Mouse (Mus musculus) testis, adult 2 months (tissue): ENCODE data around the gene Rgs11.

Experiments used
- CTCF ChIP-seq: fragments of 200-500 bp; IDR thresholded peaks from 2 replicates; pipeline ENCODE4 v1.5.1; 2012; ENCODE audit warnings: low read depth, mild to moderate bottlenecking, inconsistent platforms, low read length, moderate library complexity; ENCODE audit not compliant: control insufficient read depth, insufficient read depth, insufficient replicate concordance
- POLR2A ChIP-seq: fragments of 200-500 bp; IDR thresholded peaks from 2 replicates; pipeline ENCODE4 v1.6.1; 2012; ENCODE audit warnings: low read depth, mild to moderate bottlenecking, inconsistent platforms, low read length, moderate library complexity; ENCODE audit not compliant: control insufficient read depth

DNA sequence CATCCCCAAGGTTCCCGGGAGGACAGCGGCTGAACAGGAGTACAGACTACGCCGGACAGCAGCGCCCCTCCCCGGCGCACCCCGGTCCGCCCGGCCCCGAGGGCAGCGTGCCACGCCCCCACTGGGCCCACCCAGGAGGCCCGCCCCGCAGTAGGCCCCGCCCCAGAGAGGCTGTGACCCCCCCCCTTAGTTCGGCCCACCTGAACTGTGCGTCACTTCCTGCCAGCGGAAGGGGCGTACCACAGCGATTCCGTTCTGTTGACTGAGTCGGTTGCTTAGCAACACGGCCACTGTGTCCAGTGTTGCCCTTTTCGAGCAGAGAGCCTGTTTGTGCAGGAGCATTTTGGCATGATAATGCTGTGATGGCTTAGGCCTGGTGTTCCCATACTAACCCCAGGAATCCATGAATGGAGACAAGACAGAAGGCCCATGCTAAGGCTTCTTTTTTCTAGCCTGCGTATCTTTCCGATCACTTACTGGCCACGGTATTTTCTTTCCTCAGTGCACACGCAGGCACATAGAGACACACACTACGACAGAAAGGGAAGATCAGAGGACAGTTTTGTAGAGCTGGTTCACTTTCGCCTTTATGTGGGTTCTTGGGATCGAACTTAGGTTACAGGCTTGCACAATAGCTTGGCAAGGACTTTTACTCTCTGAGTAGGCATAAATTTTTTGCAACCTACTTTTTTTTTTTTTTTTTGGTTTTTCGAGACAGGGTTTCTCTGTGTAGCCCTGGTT lies 41.5 kb downstream of the Rgs11 start, which contains the start of gene Fam234a:
- no peak for TF ChIP-seq CTCF
- peak; percentile 97 for TF ChIP-seq POLR2A
